Mouse (Mus musculus) C2C12 (cell line): Measurements from ENCODE around the gene Tsacc. TPM values are rescaled to one million over a fixed set of nuclear protein-coding genes. Genes with fewer than 3 reads are reported as not detected.
"Not testable (repeated sequence)": the region's sequence is repeated elsewhere in the genome, so short reads cannot be mapped to it uniquely, and the experiment has no call there.

Source experiments
- H3K27me3 ChIP-seq: one replicate; pipeline ENCODE4 v1.6.1; 2011; ENCODE audit not compliant: control insufficient read depth, insufficient read depth, insufficient read length
- H3K36me3 ChIP-seq: one replicate; pipeline ENCODE4 v1.6.1; 2011; ENCODE audit not compliant: control insufficient read depth, insufficient read depth
- H3K4me3 ChIP-seq: one replicate; pipeline ENCODE4 v1.5.1; 2011; ENCODE audit warnings: mild to moderate bottlenecking, control low read depth; ENCODE audit not compliant: poor library complexity, insufficient read depth, severe bottlenecking
- H3K79me2 ChIP-seq: one replicate; pipeline ENCODE4 v1.6.1; 2011; ENCODE audit not compliant: control insufficient read depth, insufficient read depth
- H3K79me3 ChIP-seq: one replicate; pipeline ENCODE4 v1.6.1; 2011; ENCODE audit warnings: low read depth, control low read depth
- H3ac ChIP-seq: one replicate; pipeline ENCODE3; 2011; ENCODE audit warnings: low read depth; ENCODE audit not compliant: control insufficient read depth, insufficient read length
- CEBPB ChIP-seq: IDR thresholded peaks from one replicate; pipeline ENCODE4 v1.6.1; 2011; ENCODE audit warnings: low read depth, mild to moderate bottlenecking, control low read depth, moderate library complexity
- CTCF ChIP-seq: IDR thresholded peaks from one replicate; pipeline ENCODE4 v1.5.1; 2011; ENCODE audit not compliant: control insufficient read depth, insufficient read depth, insufficient read length
- FOSL1 ChIP-seq: IDR thresholded peaks from one replicate; pipeline ENCODE4 v1.8.0; 2011; ENCODE audit warnings: mild to moderate bottlenecking, low read length; ENCODE audit not compliant: poor library complexity, insufficient read depth, severe bottlenecking
- MAX ChIP-seq: IDR thresholded peaks from one replicate; pipeline ENCODE4 v1.6.1; 2011; ENCODE audit warnings: mild to moderate bottlenecking, control low read depth
- MYOD1 ChIP-seq: IDR thresholded peaks from one replicate; pipeline ENCODE4 v1.6.1; 2011; ENCODE audit warnings: low read depth; ENCODE audit not compliant: control insufficient read depth, insufficient read length
- MYOG ChIP-seq: IDR thresholded peaks from one replicate; pipeline ENCODE4 v1.6.1; 2011; ENCODE audit not compliant: control insufficient read depth, insufficient read length; ENCODE audit errors: extremely low read depth
- USF1 ChIP-seq: IDR thresholded peaks from one replicate; pipeline ENCODE4 v1.6.1; 2011; ENCODE audit warnings: low read depth, mild to moderate bottlenecking, control low read depth, moderate library complexity
- polyA plus RNA-seq: library from polyadenylated mRNA; unstranded; fragments of >200 nt; fragmentation: generic; extraction: Trizol; gene quantifications from one replicate; pipeline ENCODE4 v1.2.1, GENCODE M21; 2012; ENCODE audit warnings: missing spikeins

Tsacc gene
- polyA plus RNA-seq, 1 experiment: 2.3 TPM

- H3K79me2 ChIP-seq: no peaks in the 10 kb centered on the region
- H3K79me3 ChIP-seq: no peaks in the 10 kb centered on the region
- H3K4me3 ChIP-seq: no peak within 1 kb of the TSS
- no peak for TF ChIP-seq MAX
- TF ChIP-seq CEBPB: no peak
- no peak for TF ChIP-seq FOSL1
- no peak for TF ChIP-seq MYOD1
- TF ChIP-seq USF1: no peak
- TF ChIP-seq CTCF: no peak
- H3K36me3 ChIP-seq: peaks cover 4% of the 10 kb centered on the region
- H3ac ChIP-seq: no peak within 1 kb of the TSS
- peaks cover under 1% of the 10 kb centered on the region for H3K27me3 ChIP-seq
Measured at GRCm38 (mm10) chr3:88287110-88287509, 9.7 kb downstream of the Tsacc start, which contains the start of gene Gm38392. Gm38392 (minus strand) TSS chr3:88287210.

GRCm38 (mm10) chr3:88285565-88285895, 11.3 kb downstream of the Tsacc start:
- H3K79me3 ChIP-seq, H3K79me2 ChIP-seq, H3K36me3 ChIP-seq, H3ac ChIP-seq, H3K4me3 ChIP-seq, H3K27me3 ChIP-seq: not testable (repeated sequence)

DNA sequence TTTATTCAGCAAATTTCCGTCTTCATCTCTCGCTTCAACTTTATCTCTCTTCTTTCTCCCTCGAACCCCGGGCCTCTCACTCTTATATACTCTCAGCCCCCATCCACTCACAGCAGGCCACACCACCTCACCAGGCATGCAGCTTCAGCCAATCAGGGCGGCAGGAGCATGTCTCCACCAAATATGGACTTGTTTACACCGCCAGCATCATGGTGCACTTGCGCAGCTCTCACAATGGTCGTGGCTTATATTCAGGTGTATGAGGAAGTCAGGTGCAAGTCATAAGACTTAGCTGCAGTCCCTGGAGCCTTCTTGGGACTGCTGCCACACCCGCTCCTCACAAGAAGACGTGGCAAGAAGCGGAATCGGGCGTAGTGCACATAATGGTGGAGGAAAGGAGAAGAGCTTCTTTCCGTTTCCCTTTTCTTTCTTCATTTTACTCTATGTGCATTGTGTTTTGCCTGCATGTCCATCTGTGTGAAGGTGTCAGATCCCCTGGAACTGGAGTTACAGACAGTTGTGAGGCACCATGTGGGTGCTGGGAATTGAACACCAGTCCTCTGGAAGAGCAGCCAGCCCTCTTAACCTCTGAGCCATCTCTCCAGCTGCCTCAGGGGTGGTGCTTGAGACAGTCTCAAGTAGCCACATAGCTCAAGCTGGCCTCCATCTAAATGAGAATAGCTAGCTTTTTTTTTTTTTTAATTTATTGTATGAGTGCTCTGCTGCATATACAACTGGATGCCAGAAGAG, 11.8 kb downstream of the Tsacc start:
- H3ac ChIP-seq, H3K4me3 ChIP-seq, H3K79me2 ChIP-seq, H3K27me3 ChIP-seq, H3K36me3 ChIP-seq, H3K79me3 ChIP-seq: not testable (repeated sequence)

DNA sequence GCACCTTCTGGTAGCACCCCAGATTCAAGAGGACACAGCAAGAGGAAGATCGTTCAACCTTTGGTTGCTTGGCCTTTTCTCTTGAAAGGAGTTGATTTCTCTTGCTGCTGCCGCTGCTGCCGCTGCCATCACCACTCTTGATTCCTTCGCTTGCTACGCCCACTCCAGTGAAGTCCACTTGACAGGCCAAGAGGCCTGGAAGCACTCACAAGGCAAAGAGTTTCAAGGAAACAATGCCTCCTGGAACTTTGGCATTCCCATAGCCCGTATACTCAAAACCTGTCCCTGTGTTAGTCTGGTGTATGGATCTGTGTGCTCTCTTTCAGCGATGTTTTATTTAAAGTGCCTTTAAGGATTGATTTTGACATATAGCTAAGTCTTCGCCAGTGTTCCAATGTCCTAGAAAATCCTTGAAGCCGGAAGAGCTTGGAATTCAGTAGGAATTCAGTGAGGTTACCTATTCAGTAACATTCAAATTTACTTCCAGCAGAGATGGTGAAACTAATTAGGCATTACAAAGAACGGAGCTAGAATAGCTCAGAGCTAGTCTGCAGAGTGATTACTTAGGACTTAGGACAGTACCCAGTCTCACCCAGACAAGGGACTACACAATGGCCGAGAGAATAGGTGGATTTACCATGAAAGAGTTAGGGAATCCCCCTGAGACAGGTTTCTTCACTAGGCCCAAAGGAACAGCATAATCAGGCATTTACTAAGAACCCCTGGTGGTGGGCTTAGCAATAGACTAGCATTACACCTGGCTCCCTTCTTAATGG, 15.5 kb downstream of the Tsacc start:
- H3K4me3 ChIP-seq, H3ac ChIP-seq, H3K79me2 ChIP-seq, H3K79me3 ChIP-seq, H3K36me3 ChIP-seq: not testable (repeated sequence)
- H3K27me3 ChIP-seq: peaks cover 16% of the 10 kb centered on the region

GRCm38 (mm10) chr3:88280035-88280434, 16.8 kb downstream of the Tsacc start:
- H3K79me2 ChIP-seq: no peaks in the 10 kb centered on the region
- H3ac ChIP-seq: no peak overlapping the region
- no peaks in the 10 kb centered on the region for H3K36me3 ChIP-seq
- H3K4me3 ChIP-seq: no peak overlapping the region
- no peak for TF ChIP-seq CTCF
- no peak for TF ChIP-seq MYOG
- no peak for TF ChIP-seq MYOD1
- no peak for TF ChIP-seq MAX
- TF ChIP-seq FOSL1: no peak
- no peak for TF ChIP-seq CEBPB
- no peak for TF ChIP-seq USF1
- H3K27me3 ChIP-seq: peaks cover 16% of the 10 kb centered on the region
- no peaks in the 10 kb centered on the region for H3K79me3 ChIP-seq

DNA sequence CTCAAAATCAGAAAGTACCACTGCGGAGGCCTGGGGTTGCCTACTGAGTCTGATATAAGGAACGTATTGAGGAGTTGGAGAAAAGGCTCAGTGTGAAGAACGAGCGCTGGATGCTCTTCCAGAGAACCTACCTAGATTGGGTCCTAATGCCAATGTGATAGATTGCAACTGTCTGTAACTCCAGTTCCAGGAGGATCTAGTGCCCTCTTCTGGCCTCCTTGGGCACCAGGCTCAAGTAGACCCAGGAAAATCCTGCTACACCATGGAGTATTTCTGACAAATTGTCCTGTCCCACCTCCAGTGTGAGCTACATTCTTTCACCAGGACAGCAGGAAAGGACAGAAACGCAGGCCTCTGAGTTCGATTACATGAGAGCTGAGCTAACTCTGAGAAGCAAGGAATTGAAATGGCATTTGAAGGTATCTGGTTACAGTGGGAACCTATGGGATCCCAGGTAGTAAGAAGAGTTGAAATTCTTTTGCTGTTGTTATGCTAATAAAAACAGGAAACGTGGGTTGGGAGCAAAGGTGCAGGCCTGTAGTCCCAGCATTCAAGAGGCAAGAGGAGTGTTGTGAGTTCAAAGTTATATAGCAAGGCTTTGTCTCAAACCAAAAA, 20.2 kb downstream of the Tsacc start:
- Histone ChIP-seq H3K79me3 (no peaks in the 10 kb centered on the region), H3K27me3 (peaks cover 13% of the 10 kb centered on the region), H3K79me2 (no peaks in the 10 kb centered on the region), H3K4me3 (no peak overlapping the region), H3ac (no peak overlapping the region), H3K36me3 (no peaks in the 10 kb centered on the region)
- TF ChIP-seq FOSL1 (no peak), MAX (no peak), CEBPB (no peak), MYOG (no peak), MYOD1 (no peak), USF1 (no peak), CTCF (no peak)
